Mouse (Mus musculus): ENCODE results near the gene Dennd1a. TPM values are rescaled to one million over a fixed set of nuclear protein-coding genes. Genes with fewer than 3 reads are reported as not detected.
A peak's percentile ranks its signal among the peaks of the same experiment; 100 is the strongest.

Gene Dennd1a
- 10.3 and 13.3 TPM in 2 replicates for polyA plus RNA-seq (2015; fragmentation: Nextera tagmentation; extraction: Ambion mirVana)

GRCm38 (mm10) chr2:38286733-38287551, at the start of gene Dennd1a:
Gene Dennd1a, minus strand, starts transcription at chr2:38287390.
- peak within 1 kb of the TSS; percentile 89 for H3K27ac ChIP-seq
- peak; percentile 96 for ATAC-seq (ENCODE audit: insufficient read depth, low FRiP score, low read depth)
- peak within 1 kb of the TSS; percentile 89; the same call in 1 of the 2 replicates for H3K9ac ChIP-seq
- no peaks in the 10 kb centered on the region for H3K36me3 ChIP-seq
- WGBS, result under 1% methylated on average over 79 of the region's 81 CpGs
- H3K9me3 ChIP-seq, result no peaks in the 10 kb centered on the region
- no peaks in the 10 kb centered on the region; the same call in 1 of the 2 replicates for H3K4me1 ChIP-seq
- peak within 1 kb of the TSS; percentile 92 for H3K4me3 ChIP-seq (replicated peaks)
- peak within 1 kb of the TSS; percentile 70 for H3K4me2 ChIP-seq
- no peaks in the 10 kb centered on the region for H3K27me3 ChIP-seq (replicated peaks)

GRCm38 (mm10) chr2:38336606-38337005, 49.4 kb upstream of the Dennd1a start:
- H3K36me3 ChIP-seq, result no peaks in the 10 kb centered on the region
- 2% methylated on average over 17 of the region's 17 CpGs for WGBS
- no peaks in the 10 kb centered on the region for H3K9me3 ChIP-seq
- H3K4me3 ChIP-seq (replicated peaks), result no peak overlapping the region; the same call in 1 of the 2 replicates
- no peak overlapping the region for H3K27ac ChIP-seq
- H3K9ac ChIP-seq, result no peak overlapping the region
- H3K27me3 ChIP-seq (replicated peaks), result peaks cover 79% of the 10 kb centered on the region
- H3K4me2 ChIP-seq, result no peak overlapping the region
- H3K4me1 ChIP-seq, result peaks cover 9% of the 10 kb centered on the region
- no peak for ATAC-seq (ENCODE audit: insufficient read depth, low FRiP score, low read depth)

- no peak overlapping the region for H3K27ac ChIP-seq
- H3K9ac ChIP-seq, result no peak overlapping the region
- 45% methylated on average over 7 of the region's 7 CpGs for WGBS
- peaks cover 52% of the 10 kb centered on the region for H3K27me3 ChIP-seq (replicated peaks)
- no peak overlapping the region for H3K4me3 ChIP-seq (replicated peaks)
- ATAC-seq (ENCODE audit: insufficient read depth, low FRiP score, low read depth), result no peak
- H3K4me2 ChIP-seq, result no peak overlapping the region
- H3K36me3 ChIP-seq, result no peaks in the 10 kb centered on the region
- H3K9me3 ChIP-seq, result no peaks in the 10 kb centered on the region
- H3K4me1 ChIP-seq, result no peaks in the 10 kb centered on the region
Observed at GRCm38 (mm10) chr2:38333586-38334119, 46.5 kb upstream of the Dennd1a start.

GRCm38 (mm10) chr2:38326671-38327070, 39.5 kb upstream of the Dennd1a start:
- Histone ChIP-seq H3K27ac (no peak overlapping the region), H3K9ac (no peak overlapping the region), H3K27me3 (replicated peaks) (peaks cover 6% of the 10 kb centered on the region; the same call in 1 of the 2 replicates), H3K4me1 (no peaks in the 10 kb centered on the region), H3K36me3 (no peaks in the 10 kb centered on the region), H3K4me2 (no peak overlapping the region), H3K9me3 (no peaks in the 10 kb centered on the region), H3K4me3 (replicated peaks) (no peak overlapping the region)
- no peak for ATAC-seq (ENCODE audit: insufficient read depth, low FRiP score, low read depth)
- 66% methylated on average over 1 of the region's 1 CpGs for WGBS

- no peak overlapping the region for H3K9ac ChIP-seq
- no peak overlapping the region for H3K27ac ChIP-seq
- no peak for ATAC-seq (ENCODE audit: insufficient read depth, low FRiP score, low read depth)
- no peaks in the 10 kb centered on the region for H3K9me3 ChIP-seq
- H3K4me1 ChIP-seq, result no peaks in the 10 kb centered on the region
- 26% methylated on average over 8 of the region's 8 CpGs for WGBS
- no peak overlapping the region for H3K4me2 ChIP-seq
- no peaks in the 10 kb centered on the region for H3K36me3 ChIP-seq
- peaks cover 6% of the 10 kb centered on the region; the same call in 1 of the 2 replicates for H3K27me3 ChIP-seq (replicated peaks)
- no peak overlapping the region for H3K4me3 ChIP-seq (replicated peaks)
Observed at GRCm38 (mm10) chr2:38323380-38323779, 36.2 kb upstream of the Dennd1a start.

GRCm38 (mm10) chr2:38320911-38321310, 33.7 kb upstream of the Dennd1a start:
- WGBS, result 63% methylated on average over 4 of the region's 4 CpGs
- no peaks in the 10 kb centered on the region for H3K4me1 ChIP-seq
- H3K4me2 ChIP-seq, result no peak overlapping the region
- H3K27me3 ChIP-seq (replicated peaks), result no peaks in the 10 kb centered on the region
- ATAC-seq (ENCODE audit: insufficient read depth, low FRiP score, low read depth), result no peak
- H3K27ac ChIP-seq, result no peak overlapping the region
- no peaks in the 10 kb centered on the region for H3K9me3 ChIP-seq
- H3K36me3 ChIP-seq, result no peaks in the 10 kb centered on the region
- H3K9ac ChIP-seq, result no peak overlapping the region
- H3K4me3 ChIP-seq (replicated peaks), result no peak overlapping the region

GRCm38 (mm10) chr2:38319086-38319485, 31.9 kb upstream of the Dennd1a start:
- 81% methylated on average over 11 of the region's 11 CpGs for WGBS
- no peak overlapping the region for H3K27ac ChIP-seq
- no peaks in the 10 kb centered on the region for H3K4me1 ChIP-seq
- no peaks in the 10 kb centered on the region for H3K36me3 ChIP-seq
- ATAC-seq (ENCODE audit: insufficient read depth, low FRiP score, low read depth), result no peak
- H3K9ac ChIP-seq, result no peak overlapping the region
- H3K9me3 ChIP-seq, result no peaks in the 10 kb centered on the region
- no peak overlapping the region for H3K4me3 ChIP-seq (replicated peaks)
- H3K4me2 ChIP-seq, result no peak overlapping the region
- no peaks in the 10 kb centered on the region for H3K27me3 ChIP-seq (replicated peaks)

- ATAC-seq (ENCODE audit: insufficient read depth, low FRiP score, low read depth), result no peak
- Histone ChIP-seq H3K4me3 (replicated peaks) (no peak overlapping the region), H3K27me3 (replicated peaks) (no peaks in the 10 kb centered on the region), H3K4me1 (no peaks in the 10 kb centered on the region), H3K27ac (no peak overlapping the region), H3K4me2 (no peak overlapping the region), H3K9ac (no peak overlapping the region), H3K36me3 (no peaks in the 10 kb centered on the region), H3K9me3 (no peaks in the 10 kb centered on the region)
- WGBS, result 45% methylated on average over 3 of the region's 3 CpGs
Observed at GRCm38 (mm10) chr2:38313399-38313798, 26.2 kb upstream of the Dennd1a start.

- Histone ChIP-seq H3K27me3 (replicated peaks) (no peaks in the 10 kb centered on the region), H3K9me3 (no peaks in the 10 kb centered on the region), H3K36me3 (no peaks in the 10 kb centered on the region), H3K4me2 (no peak overlapping the region), H3K4me3 (replicated peaks) (no peak overlapping the region), H3K4me1 (no peaks in the 10 kb centered on the region), H3K9ac (no peak overlapping the region), H3K27ac (no peak overlapping the region)
- 41% methylated on average over 3 of the region's 3 CpGs for WGBS
- no peak for ATAC-seq (ENCODE audit: insufficient read depth, low FRiP score, low read depth)
Observed at GRCm38 (mm10) chr2:38312921-38313320, 25.7 kb upstream of the Dennd1a start.

GRCm38 (mm10) chr2:38305152-38305551, 18.0 kb upstream of the Dennd1a start:
- Histone ChIP-seq H3K4me3 (replicated peaks) (no peak overlapping the region), H3K4me1 (no peaks in the 10 kb centered on the region), H3K9me3 (no peaks in the 10 kb centered on the region), H3K27ac (no peak overlapping the region), H3K9ac (no peak overlapping the region), H3K4me2 (no peak overlapping the region), H3K36me3 (no peaks in the 10 kb centered on the region), H3K27me3 (replicated peaks) (no peaks in the 10 kb centered on the region)
- ATAC-seq (ENCODE audit: insufficient read depth, low FRiP score, low read depth), result no peak
- 84% methylated on average over 1 of the region's 1 CpGs for WGBS

GRCm38 (mm10) chr2:38300941-38301340, 13.8 kb upstream of the Dennd1a start:
- Histone ChIP-seq H3K9ac (no peak overlapping the region), H3K36me3 (no peaks in the 10 kb centered on the region), H3K9me3 (no peaks in the 10 kb centered on the region), H3K4me2 (no peak overlapping the region), H3K4me1 (no peaks in the 10 kb centered on the region), H3K27me3 (replicated peaks) (no peaks in the 10 kb centered on the region), H3K27ac (no peak overlapping the region), H3K4me3 (replicated peaks) (no peak overlapping the region)
- 45% methylated on average over 2 of the region's 2 CpGs for WGBS
- ATAC-seq (ENCODE audit: insufficient read depth, low FRiP score, low read depth), result no peak

GRCm38 (mm10) chr2:38295939-38296338, 8.7 kb upstream of the Dennd1a start:
- no peaks in the 10 kb centered on the region for H3K4me1 ChIP-seq
- 88% methylated on average over 4 of the region's 4 CpGs for WGBS

More at GRCm38 (mm10) chr2:38295939-38296338, 8.7 kb upstream of the Dennd1a start:
- ATAC-seq (ENCODE audit: insufficient read depth, low FRiP score, low read depth), result no peak
- Histone ChIP-seq H3K9ac (no peak overlapping the region), H3K27me3 (replicated peaks) (no peaks in the 10 kb centered on the region), H3K4me3 (replicated peaks) (no peak overlapping the region), H3K4me2 (no peak overlapping the region), H3K27ac (no peak overlapping the region), H3K9me3 (no peaks in the 10 kb centered on the region), H3K36me3 (no peaks in the 10 kb centered on the region)
